Mouse (Mus musculus) spleen, postnatal 4 days (tissue): ENCODE results near the gene Wbp1l.

ENCODE experiments used
- DNase-seq, 2 experiments: peaks; one replicate each; pipeline ENCODE4 v3.0.0; 2022; ENCODE audit warnings: low spot score in 2 of 2

Wbp1l gene

DNA sequence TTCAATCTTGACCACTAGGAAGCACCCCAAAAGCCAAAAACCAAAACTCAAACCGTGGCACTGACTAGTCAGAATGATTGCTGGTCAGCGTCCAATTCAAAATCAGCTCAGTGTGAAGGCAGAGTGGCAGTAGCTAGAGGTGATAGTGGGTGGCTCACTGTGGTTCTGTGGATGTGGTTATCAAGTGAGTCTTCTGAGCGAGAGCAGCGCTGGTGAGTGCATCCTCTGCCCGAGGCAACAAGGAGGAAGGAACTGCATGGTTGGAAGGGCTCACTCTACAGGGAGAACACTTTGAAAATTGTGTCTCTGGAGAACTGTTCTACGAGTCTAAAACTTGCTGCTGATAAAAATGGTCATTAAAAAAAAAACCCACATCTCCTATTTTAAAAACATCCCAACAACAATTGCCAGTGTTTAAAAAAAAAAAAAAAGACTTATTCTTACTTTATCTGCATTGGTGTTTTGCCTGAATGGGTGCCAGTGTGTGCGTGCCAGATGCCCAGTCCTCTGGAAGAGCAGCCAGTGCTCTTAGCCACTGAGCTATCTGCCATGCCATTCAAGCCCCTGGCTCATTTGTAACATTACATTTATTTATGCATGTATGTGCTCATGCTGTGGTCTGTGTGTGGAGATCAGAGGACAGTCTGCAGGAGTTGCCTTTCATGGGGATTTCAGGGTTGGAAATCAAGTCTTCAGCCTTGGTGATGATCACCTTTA is 107.1 kb downstream of the Wbp1l start:
- no peak for DNase-seq

DNA sequence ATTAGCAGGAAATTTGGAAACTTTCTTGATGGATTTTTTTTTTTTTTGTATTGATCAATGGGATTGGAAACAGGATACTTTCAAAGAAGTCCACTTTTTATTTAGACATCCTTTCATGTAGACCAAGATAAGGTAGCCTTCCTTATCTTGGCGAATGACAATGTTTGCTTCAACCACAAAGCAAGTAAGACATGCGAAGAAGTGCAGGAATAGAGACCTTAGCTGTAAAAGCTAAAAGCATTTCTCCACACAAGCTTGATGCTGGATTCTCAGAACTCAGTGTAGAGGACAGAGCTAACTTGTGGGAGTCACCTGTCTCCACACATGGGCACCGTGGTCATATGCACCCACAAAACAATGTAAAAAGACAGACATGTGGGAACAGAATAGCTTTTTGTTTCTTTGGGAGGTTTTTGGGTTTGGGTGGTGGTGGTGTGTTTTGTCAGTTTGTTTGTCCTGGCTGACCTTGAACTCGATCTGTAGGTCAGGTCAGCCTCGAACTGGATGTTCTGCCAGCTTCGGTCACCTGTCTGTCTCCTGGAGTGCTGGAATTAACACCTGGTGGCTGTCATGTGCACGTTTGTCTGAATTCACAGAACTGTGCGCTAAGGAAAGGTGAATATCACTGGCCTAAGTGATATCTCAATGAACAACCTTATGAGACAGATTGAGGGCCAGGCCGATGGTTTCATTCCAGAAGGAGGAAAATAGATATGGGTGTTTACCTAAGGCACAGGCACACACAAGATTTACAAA is 107.8 kb downstream of the Wbp1l start:
- DNase-seq: no peak
